In the genomic region with DNA sequence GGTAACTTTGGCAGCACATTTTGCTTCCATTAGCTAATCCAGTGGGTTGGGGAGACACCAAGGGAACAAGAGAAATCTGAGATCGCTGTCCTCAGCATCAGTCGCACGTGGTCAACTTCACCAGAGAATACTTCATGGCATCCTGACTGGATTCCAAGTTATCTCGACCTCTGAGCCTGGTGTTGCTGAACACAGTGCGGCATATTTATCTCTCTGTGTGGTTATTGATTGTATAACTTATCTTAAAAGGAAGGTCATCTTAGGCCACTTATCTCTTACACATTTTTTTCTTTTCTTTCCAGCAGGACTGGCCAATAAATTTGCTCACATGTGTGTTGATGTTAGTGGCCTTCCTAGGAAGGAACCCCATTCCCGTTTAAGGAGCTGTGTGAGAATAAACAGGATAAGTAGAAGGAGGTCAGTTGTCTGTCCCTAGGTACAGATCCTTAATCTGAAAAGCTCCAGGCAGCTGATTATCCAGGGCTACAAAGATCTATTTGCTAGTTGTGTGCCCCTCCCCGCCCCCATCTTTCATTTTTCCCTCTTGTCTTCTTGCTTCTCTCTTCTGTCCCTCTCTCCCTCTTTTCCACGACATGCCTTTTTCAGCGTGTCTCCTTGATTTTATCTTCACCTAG, we compare ENCODE assay signal across 8 mouse cellular contexts. TPM values are rescaled to one million over a fixed set of nuclear protein-coding genes. Genes with fewer than 3 reads are reported as not detected.
DNase-seq lines count a peak whose midpoint lies in the region; ATAC-seq and TF ChIP-seq lines count a peak whose summit lies in the region.
"Had no signal": no experiment of that assay in that cellular context is flagged by ENCODE, and none has a peak within 500 bp of the region (broad histone marks: within the 10 kb centered on the region; RNA-seq: fewer than 3 reads in every experiment).

No protein-coding gene starts in this region.

- no peak for TF ChIP-seq CTCF in lung, embryonic 14.5 days (IDR thresholded peaks at IDR 0.05; ENCODE audit: low read depth)
- no peak for TF ChIP-seq CTCF in intestine, postnatal 0 days (IDR thresholded peaks at IDR 0.05; ENCODE audit: low read depth)

- H3K27me3 ChIP-seq in heart, embryonic 11.5 days (ENCODE audit: control insufficient read depth, insufficient read depth, low read length) = peaks cover 12% of the 10 kb centered on the region
- peaks cover 12% of the 10 kb centered on the region for H3K27me3 ChIP-seq in lung, embryonic 14.5 days (ENCODE audit: insufficient read depth, low read length)
- peaks cover 30% of the 10 kb centered on the region for H3K27me3 ChIP-seq in embryonic facial prominence, embryonic 13.5 days
- H3K27me3 ChIP-seq in intestine, postnatal 0 days (replicated peaks; ENCODE audit: control insufficient read depth, insufficient read depth, low read length) = peaks cover 19% of the 10 kb centered on the region

- no peak overlapping the region for H3K27ac ChIP-seq in heart, embryonic 11.5 days (ENCODE audit: low read depth, low read length)
- H3K27ac ChIP-seq in lung, embryonic 14.5 days (ENCODE audit: low read depth) = no peak overlapping the region
- H3K27ac ChIP-seq in embryonic facial prominence, embryonic 13.5 days = no peak overlapping the region
- H3K27ac ChIP-seq in intestine, postnatal 0 days (ENCODE audit: low read depth, low read length) = no peak overlapping the region

- intact Hi-C loops in gastrocnemius, postnatal 14 days (cut with DNase I; ENCODE audit: low total_unique reads) = no loop called here

- 31% methylated on average over 9 of the region's 9 CpGs for whole genome bisulfite sequencing in heart, embryonic 11.5 days (ENCODE audit: insufficient replicate concordance)
- 33% methylated on average over 9 of the region's 9 CpGs for whole genome bisulfite sequencing in lung, embryonic 14.5 days
- 51% methylated on average over 9 of the region's 9 CpGs for WGBS in embryonic facial prominence, embryonic 13.5 days
- 27% methylated on average over 9 of the region's 9 CpGs for WGBS in intestine, postnatal 0 days

- H3K9ac ChIP-seq in heart, embryonic 11.5 days (ENCODE audit: low read depth, low read length) = no peak overlapping the region
- H3K9ac ChIP-seq in lung, embryonic 14.5 days = no peak overlapping the region
- no peak overlapping the region for H3K9ac ChIP-seq in embryonic facial prominence, embryonic 13.5 days
- no peak overlapping the region for H3K9ac ChIP-seq in intestine, postnatal 0 days (ENCODE audit: low read depth, low read length)

- DNase-seq in heart, postnatal 4 days = no peak
- no peak for DNase-seq in lung, embryonic 14.5 days
- no peak for DNase-seq in lung, postnatal 14 days
- DNase-seq in gastrocnemius, postnatal 14 days = no peak

- H3K4me1 ChIP-seq in heart, embryonic 11.5 days (ENCODE audit: control insufficient read depth, insufficient read depth, low read length) = peaks cover 7% of the 10 kb centered on the region; the same call in 1 of the 2 replicates
- H3K4me1 ChIP-seq in lung, embryonic 14.5 days (ENCODE audit: insufficient read depth) = no peaks in the 10 kb centered on the region
- peaks cover 15% of the 10 kb centered on the region for H3K4me1 ChIP-seq in embryonic facial prominence, embryonic 13.5 days
- no peaks in the 10 kb centered on the region for H3K4me1 ChIP-seq in intestine, postnatal 0 days (replicated peaks; ENCODE audit: control insufficient read depth, insufficient read depth, low read length)

- H3K36me3 ChIP-seq in heart, embryonic 11.5 days (ENCODE audit: control insufficient read depth, insufficient read depth, low read length) = no peaks in the 10 kb centered on the region
- H3K36me3 ChIP-seq in lung, embryonic 14.5 days (ENCODE audit: insufficient read depth) = no peaks in the 10 kb centered on the region
- no peaks in the 10 kb centered on the region for H3K36me3 ChIP-seq in embryonic facial prominence, embryonic 13.5 days
- H3K36me3 ChIP-seq in intestine, postnatal 0 days (ENCODE audit: control insufficient read depth, insufficient read depth) = no peaks in the 10 kb centered on the region

- H3K4me2 ChIP-seq in heart, embryonic 11.5 days = peak overlapping the region; percentile 98
- peak overlapping the region; percentile 90 for H3K4me2 ChIP-seq in lung, embryonic 14.5 days
- H3K4me2 ChIP-seq in embryonic facial prominence, embryonic 13.5 days = peak overlapping the region; percentile 98; the same call in 1 of the 2 replicates
- H3K4me2 ChIP-seq in intestine, postnatal 0 days (replicated peaks; ENCODE audit: low read depth) = peak overlapping the region; percentile 93

- ATAC-seq in heart, embryonic 11.5 days (replicated peaks; ENCODE audit: insufficient number of reproducible peaks, low FRiP score, low TSS enrichment) = no peak
- no peak for ATAC-seq in lung, embryonic 14.5 days (ENCODE audit: insufficient read depth)
- no peak for ATAC-seq in embryonic facial prominence, embryonic 13.5 days (ENCODE audit: insufficient number of reproducible peaks, insufficient read depth, low FRiP score, low TSS enrichment, low read depth)
- peak; percentile 79 for ATAC-seq in intestine, postnatal 0 days

- no peaks in the 10 kb centered on the region for H3K9me3 ChIP-seq in heart, embryonic 11.5 days (replicated peaks; ENCODE audit: control insufficient read depth, low read length)
- H3K9me3 ChIP-seq in lung, embryonic 14.5 days (ENCODE audit: low read depth, low read length) = no peaks in the 10 kb centered on the region
- no peaks in the 10 kb centered on the region for H3K9me3 ChIP-seq in embryonic facial prominence, embryonic 13.5 days
- H3K9me3 ChIP-seq in intestine, postnatal 0 days (ENCODE audit: control insufficient read depth) = no peaks in the 10 kb centered on the region

- H3K4me3 ChIP-seq in heart, embryonic 11.5 days (ENCODE audit: low read depth, low read length) = no peak overlapping the region; the same call in 1 of the 2 replicates
- no peak overlapping the region for H3K4me3 ChIP-seq in lung, embryonic 14.5 days (ENCODE audit: low read depth, low read length)
- no peak overlapping the region for H3K4me3 ChIP-seq in embryonic facial prominence, embryonic 13.5 days
- peak overlapping the region; percentile 45 for H3K4me3 ChIP-seq in intestine, postnatal 0 days (ENCODE audit: low read depth, low read length)

RNA-seq across cellular contexts. Expression of gene Hcn1, which starts 0.7 kb away (rescaled TPM):
- polyA plus RNA-seq in heart, embryonic 11.5 days (2014; fragmentation: Nextera tagmentation; extraction: Ambion mirVana) = 0.13 and 0.24 TPM in 2 replicates
- total RNA-seq in heart, postnatal 4 days (2021) = 1 to 10 TPM; 1.6 to 1.7 TPM
- polyA plus RNA-seq in lung, embryonic 14.5 days (2014; fragmentation: Nextera tagmentation; extraction: Ambion mirVana) = 0.36 and 0.38 TPM in 2 replicates
- 0.24 and 0.30 TPM in 2 replicates for polyA plus RNA-seq in embryonic facial prominence, embryonic 13.5 days (2015; fragmentation: Nextera tagmentation; extraction: Ambion mirVana)
- 0.17 and 0.26 TPM in 2 replicates for polyA plus RNA-seq in intestine, postnatal 0 days (2015; fragmentation: Nextera tagmentation; extraction: Ambion mirVana)
- total RNA-seq in gastrocnemius, postnatal 14 days (2021) = under 1 TPM; 0.07 to 0.21 TPM
- total RNA-seq: monocyte, adult 5-6 weeks had no signal
